Mouse (Mus musculus) WW6 (cell line): ENCODE results near the gene Fam110c.
"Not testable (repeated sequence)": the region's sequence is repeated elsewhere in the genome, so short reads cannot be mapped to it uniquely, and the experiment has no call there.

ENCODE experiments used
- DNase-seq: peaks from one replicate; pipeline ENCODE4 v3.0.0-alpha.2; 2013; ENCODE audit warnings: low read depth, low spot score

The Fam110c gene

GRCm38 (mm10) chr12:31073412-31074354 is at the start of gene Fam110c:
TSS of gene Fam110c (plus strand) at chr12:31073861.
- DNase-seq: no peak

- no peak for DNase-seq
Measured at GRCm38 (mm10) chr12:31026423-31026822, 47.2 kb upstream of the Fam110c start.

GRCm38 (mm10) chr12:31052066-31052465 is 21.6 kb upstream of the Fam110c start:
- DNase-seq: no peak

- DNase-seq: no peak
Measured at GRCm38 (mm10) chr12:31056291-31056864, 17.3 kb upstream of the Fam110c start.

GRCm38 (mm10) chr12:31059393-31059853 is 14.2 kb upstream of the Fam110c start:
- DNase-seq: no peak

- DNase-seq: no peak
Measured at GRCm38 (mm10) chr12:31060245-31060644, 13.4 kb upstream of the Fam110c start.

- DNase-seq: no peak
Measured at GRCm38 (mm10) chr12:31071222-31071621, 2.4 kb upstream of the Fam110c start.

GRCm38 (mm10) chr12:31074355-31074786 is 710 bp downstream of the Fam110c start:
- not testable (repeated sequence) for DNase-seq

GRCm38 (mm10) chr12:31074839-31075538 is 1.3 kb downstream of the Fam110c start:
- DNase-seq: no peak

GRCm38 (mm10) chr12:31077020-31077419 is 3.4 kb downstream of the Fam110c start:
- no peak for DNase-seq

GRCm38 (mm10) chr12:31078030-31078429 is 4.4 kb downstream of the Fam110c start:
- no peak for DNase-seq

GRCm38 (mm10) chr12:31080352-31080751 is 6.7 kb downstream of the Fam110c start:
- no peak for DNase-seq

GRCm38 (mm10) chr12:31080890-31081554 is 7.4 kb downstream of the Fam110c start:
- DNase-seq: no peak

- no peak for DNase-seq
Measured at GRCm38 (mm10) chr12:31083007-31083406, 9.3 kb downstream of the Fam110c start.

GRCm38 (mm10) chr12:31083407-31083806 is 9.7 kb downstream of the Fam110c start:
- DNase-seq: no peak

GRCm38 (mm10) chr12:31087060-31087459 is 13.4 kb downstream of the Fam110c start:
- no peak for DNase-seq

GRCm38 (mm10) chr12:31090401-31090800 is 16.7 kb downstream of the Fam110c start:
- DNase-seq: no peak

GRCm38 (mm10) chr12:31090882-31091640 is 17.4 kb downstream of the Fam110c start:
- no peak for DNase-seq

- DNase-seq: no peak
Measured at GRCm38 (mm10) chr12:31092481-31092880, 18.8 kb downstream of the Fam110c start.

- DNase-seq: no peak
Measured at GRCm38 (mm10) chr12:31097185-31097584, 23.5 kb downstream of the Fam110c start.

GRCm38 (mm10) chr12:31101190-31101589 is 27.5 kb downstream of the Fam110c start:
- DNase-seq: no peak
